In the genomic region with DNA sequence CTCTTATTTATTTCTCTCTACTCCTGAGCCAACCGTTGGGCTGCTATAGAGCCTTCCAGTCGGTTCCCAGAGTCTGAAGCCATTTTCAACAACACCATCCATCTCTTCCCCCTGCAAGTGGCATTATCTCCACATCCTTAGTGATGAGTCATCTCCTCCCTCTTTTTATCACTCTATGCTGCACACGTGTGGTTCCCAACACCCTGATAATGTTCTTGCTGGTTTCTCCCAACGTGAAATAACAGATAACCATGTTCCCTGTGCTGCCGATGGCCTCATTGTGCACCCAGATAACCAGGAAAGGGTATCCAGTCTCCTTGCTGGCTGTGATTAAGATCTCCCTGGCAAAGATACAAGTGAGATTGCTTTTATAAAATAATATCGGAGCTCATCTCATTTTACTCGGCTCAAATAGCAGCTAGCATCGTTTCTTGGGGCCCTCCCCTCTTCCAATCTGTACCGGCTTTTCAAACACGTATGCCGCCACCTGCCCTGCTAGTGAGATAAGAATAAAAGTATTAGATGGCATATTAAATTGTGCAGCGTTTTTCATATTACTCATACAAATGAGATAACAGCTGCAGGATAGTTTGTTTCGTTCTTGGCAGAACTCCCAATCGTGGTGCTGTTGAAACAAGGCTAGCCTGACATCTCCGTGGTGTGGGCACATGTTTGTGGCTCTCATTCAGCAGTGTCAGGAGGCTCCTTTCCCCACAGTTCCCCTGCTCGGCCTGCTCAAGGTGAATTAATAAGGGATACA, we compare ENCODE assay signal across 11 mouse cellular contexts.
A peak's percentile ranks its signal among the peaks of the same experiment; 100 is the strongest.
DNase-seq lines count a peak whose midpoint lies in the region; ATAC-seq lines count a peak whose summit lies in the region.
"Had no signal": no experiment of that assay in that cellular context is flagged by ENCODE, and none has a peak within 500 bp of the region (broad histone marks: within the 10 kb centered on the region; RNA-seq: fewer than 3 reads in every experiment).

No protein-coding gene starts in this region.

- H3K4me2 ChIP-seq in kidney, embryonic 16.5 days (replicated peaks; ENCODE audit: low read depth, low read length) = no peak overlapping the region
- H3K4me2 ChIP-seq: embryonic facial prominence, embryonic 12.5 days; heart, embryonic 13.5 days had no signal

- no peaks in the 10 kb centered on the region for H3K27me3 ChIP-seq in kidney, embryonic 16.5 days (ENCODE audit: insufficient read depth, low read length)
- H3K27me3 ChIP-seq: embryonic facial prominence, embryonic 12.5 days; heart, embryonic 13.5 days had no signal

- 0 out of 2 replicates have a peak, but pooled peaks have one; percentile 38 for ATAC-seq in frontal cortex, adult (ENCODE audit: low TSS enrichment)
- ATAC-seq in monocyte, adult 5-6 weeks (replicated peaks; ENCODE audit: insufficient number of reproducible peaks, low FRiP score, low TSS enrichment, poor library complexity, severe bottlenecking) = no peak
- ATAC-seq in kidney, embryonic 16.5 days (ENCODE audit: low FRiP score, low TSS enrichment) = no peak

- H3K4me1 ChIP-seq in kidney, embryonic 16.5 days (ENCODE audit: insufficient read depth, low read length) = peaks cover 3% of the 10 kb centered on the region; the same call in 1 of the 2 replicates
- H3K4me1 ChIP-seq: embryonic facial prominence, embryonic 12.5 days had no signal

- 70% methylated on average over 16 of the region's 16 CpGs for WGBS in kidney, embryonic 16.5 days

- no peaks in the 10 kb centered on the region for H3K36me3 ChIP-seq in kidney, embryonic 16.5 days (ENCODE audit: insufficient read depth, low read length)
- H3K36me3 ChIP-seq: embryonic facial prominence, embryonic 12.5 days; heart, embryonic 13.5 days had no signal

- no peak for DNase-seq in frontal cortex, postnatal 25 days (ENCODE audit: low spot score in 2 of 2)
- peak; percentile 18 for DNase-seq in right cerebral cortex, adult 18-20 months
- no peak for DNase-seq in right cerebral cortex, postnatal 14 days
- DNase-seq in layer of hippocampus, postnatal 36 days = peak; percentile 6 to 29
- no peak for DNase-seq in embryo, embryonic 9.5 days (ENCODE audit: extremely low spot score)
- DNase-seq: kidney, postnatal 10 days had no signal

- H3K27ac ChIP-seq in kidney, embryonic 16.5 days (ENCODE audit: low read length) = no peak overlapping the region
- H3K27ac ChIP-seq: embryonic facial prominence, embryonic 12.5 days; heart, embryonic 13.5 days had no signal

- H3K9ac ChIP-seq in kidney, embryonic 16.5 days (replicated peaks; ENCODE audit: low read length) = no peak overlapping the region
- H3K9ac ChIP-seq: embryonic facial prominence, embryonic 12.5 days; heart, embryonic 13.5 days had no signal

- no peak overlapping the region for H3K4me3 ChIP-seq in kidney, embryonic 16.5 days (ENCODE audit: low read length)
- H3K4me3 ChIP-seq: embryonic facial prominence, embryonic 12.5 days; heart, embryonic 13.5 days had no signal

- H3K9me3 ChIP-seq in kidney, embryonic 16.5 days (ENCODE audit: low read length) = no peaks in the 10 kb centered on the region
- H3K9me3 ChIP-seq: embryonic facial prominence, embryonic 12.5 days; heart, embryonic 13.5 days had no signal

Comparison
In these comparisons a context has a peak if more than half of its experiments do, and no peak if none do; other contexts are left out.
1. DNase-seq: peak in right cerebral cortex, adult 18-20 months (single experiment) and layer of hippocampus, postnatal 36 days (2 of 2); none in frontal cortex, postnatal 25 days (0 of 2), right cerebral cortex, postnatal 14 days (single experiment) and embryo, embryonic 9.5 days (single experiment).